Mouse (Mus musculus) bone marrow, adult 2 months (tissue): ENCODE data around the gene Jsrp1. TPM values are rescaled to one million over a fixed set of nuclear protein-coding genes. Genes with fewer than 3 reads are reported as not detected.
"Not testable (repeated sequence)": the region's sequence is repeated elsewhere in the genome, so short reads cannot be mapped to it uniquely, and the experiment has no call there.

Experiments used
- H3K27ac ChIP-seq: fragments of 200-500 bp; 2 replicates; pipeline ENCODE4 v1.5.1; 2012; ENCODE audit warnings: low read depth, mild to moderate bottlenecking, control low read depth, inconsistent platforms, low read length; ENCODE audit not compliant: control insufficient read depth, poor library complexity, insufficient read depth
- H3K4me1 ChIP-seq: fragments of 200-500 bp; 2 replicates; pipeline ENCODE4 v1.6.1; 2011; ENCODE audit warnings: low read length; ENCODE audit not compliant: control insufficient read depth, insufficient read depth
- H3K4me3 ChIP-seq: fragments of 200-500 bp; replicated peaks from 2 replicates; pipeline ENCODE3; 2011; ENCODE audit warnings: mild to moderate bottlenecking, low read depth, low read length, control low read depth; ENCODE audit not compliant: control insufficient read depth
- CTCF ChIP-seq: fragments of 200-500 bp; IDR thresholded peaks from 2 replicates; pipeline ENCODE4 v1.5.1; 2011; ENCODE audit warnings: low read length, control low read depth; ENCODE audit not compliant: control insufficient read depth, insufficient read depth
- POLR2A ChIP-seq: fragments of 200-500 bp; IDR thresholded peaks from 2 replicates; pipeline ENCODE4 v1.6.1; 2011; ENCODE audit warnings: low read depth, mild to moderate bottlenecking, control low read depth, low read length, borderline replicate concordance; ENCODE audit not compliant: control insufficient read depth
- WGBS: fragments of 180-500 bp; shearing (Covaris S2); methylation state at CpG from one replicate; pipeline ENCODE4 v1.1.7; 2018; 5-methylcytosine and 5-hydroxymethylcytosine counted together
- polyA plus RNA-seq: library from polyadenylated mRNA; stranded (reverse); fragments of >200 nt; gene quantifications from 2 replicates; pipeline ENCODE4 v1.2.4, GENCODE M21; 2011; ENCODE audit warnings: low replicate concordance; ENCODE audit not compliant: missing spikeins, insufficient read depth, insufficient read length

The Jsrp1 gene
- polyA plus RNA-seq, 1 experiment = not detected

GRCm38 (mm10) chr10:80841685-80842084, 28.4 kb upstream of the Jsrp1 start:
- no peaks in the 10 kb centered on the region for H3K4me1 ChIP-seq
- 81% methylated on average over 2 of the region's 2 CpGs for WGBS
- no peak overlapping the region for H3K27ac ChIP-seq
- H3K4me3 ChIP-seq = no peak overlapping the region
- TF ChIP-seq CTCF (no peak), POLR2A (no peak)

DNA sequence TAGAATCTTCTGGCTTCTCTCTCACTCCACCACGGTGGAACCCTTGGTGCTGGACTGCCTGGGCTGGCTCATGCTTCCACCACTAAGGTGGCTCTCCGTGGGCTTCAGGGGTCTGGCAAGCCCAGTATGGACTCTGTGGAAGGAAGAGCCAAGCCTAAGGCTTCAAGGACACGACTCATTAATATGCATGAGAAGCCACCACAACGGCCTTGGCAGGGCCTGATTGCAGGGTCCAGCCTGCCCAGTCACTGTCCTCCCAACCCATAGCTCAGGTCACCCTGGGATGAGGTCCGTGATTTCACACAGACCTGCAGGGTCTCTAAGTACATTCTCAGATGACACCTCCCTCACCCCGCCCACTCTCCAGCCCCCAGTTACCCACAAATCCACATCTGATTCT, 26.6 kb upstream of the Jsrp1 start:
- TF ChIP-seq POLR2A (no peak), CTCF (no peak)
- 63% methylated on average over 6 of the region's 6 CpGs for WGBS
- no peak overlapping the region for H3K27ac ChIP-seq
- H3K4me1 ChIP-seq = no peaks in the 10 kb centered on the region
- H3K4me3 ChIP-seq = no peak overlapping the region

- Histone ChIP-seq H3K4me3 (no peak overlapping the region), H3K27ac (no peak overlapping the region), H3K4me1 (no peaks in the 10 kb centered on the region)
- TF ChIP-seq CTCF = no peak
- no peak for TF ChIP-seq POLR2A
- WGBS = 66% methylated on average over 2 of the region's 2 CpGs
These were observed 25.1 kb upstream of the Jsrp1 start for GRCm38 (mm10) chr10:80838346-80838912.

GRCm38 (mm10) chr10:80837827-80838226, 24.5 kb upstream of the Jsrp1 start:
- TF ChIP-seq CTCF = no peak
- no peak for TF ChIP-seq POLR2A
- Histone ChIP-seq H3K4me1 (no peaks in the 10 kb centered on the region), H3K4me3 (no peak overlapping the region), H3K27ac (no peak overlapping the region)
- 74% methylated on average over 2 of the region's 2 CpGs for WGBS

- Histone ChIP-seq H3K4me3 (no peak overlapping the region), H3K4me1 (no peaks in the 10 kb centered on the region), H3K27ac (no peak overlapping the region)
- WGBS = 41% methylated on average over 7 of the region's 7 CpGs
- no peak for TF ChIP-seq POLR2A
These were observed 23.7 kb upstream of the Jsrp1 start for GRCm38 (mm10) chr10:80836949-80837379.

- 71% methylated on average over 30 of the region's 30 CpGs for WGBS
- H3K4me3 ChIP-seq = no peak overlapping the region
- TF ChIP-seq POLR2A = no peak
- no peak for TF ChIP-seq CTCF
- H3K27ac ChIP-seq = no peak overlapping the region
- H3K4me1 ChIP-seq = no peaks in the 10 kb centered on the region; the same call in 1 of the 2 replicates
These were observed 22.3 kb upstream of the Jsrp1 start for GRCm38 (mm10) chr10:80835617-80836016.

DNA sequence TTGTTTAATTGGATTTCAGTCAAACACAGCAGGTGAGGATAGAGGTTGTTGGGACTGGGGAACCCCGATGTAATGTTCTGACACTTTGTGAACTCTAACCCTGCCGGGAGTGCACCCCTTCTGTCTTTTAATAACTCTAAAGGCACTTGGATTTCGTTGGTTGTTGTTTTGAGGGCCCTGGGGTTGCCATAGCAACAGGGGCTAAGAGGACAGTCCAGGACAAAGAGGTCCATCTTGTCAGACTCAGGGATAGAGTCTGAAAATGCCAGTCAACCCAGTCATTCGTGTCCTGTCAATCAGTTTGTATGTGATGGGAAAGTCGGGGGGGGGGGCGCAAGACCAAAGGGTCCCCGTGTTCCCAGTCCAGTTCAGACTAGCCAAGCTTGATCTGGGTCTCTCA, 19.5 kb upstream of the Jsrp1 start:
- no peak overlapping the region for H3K27ac ChIP-seq
- H3K4me1 ChIP-seq = peaks cover 1% of the 10 kb centered on the region
- WGBS = 79% methylated on average over 7 of the region's 7 CpGs
- H3K4me3 ChIP-seq = no peak overlapping the region
- TF ChIP-seq POLR2A = no peak

GRCm38 (mm10) chr10:80831136-80831535, 17.8 kb upstream of the Jsrp1 start:
- peaks cover 3% of the 10 kb centered on the region for H3K4me1 ChIP-seq
- WGBS = 12% methylated on average over 9 of the region's 9 CpGs

GRCm38 (mm10) chr10:80829359-80830278, 16.3 kb upstream of the Jsrp1 start:
- 62% methylated on average over 1 of the region's 1 CpGs for WGBS
- H3K27ac ChIP-seq = no peak overlapping the region
- H3K4me1 ChIP-seq = peaks cover 5% of the 10 kb centered on the region
- TF ChIP-seq CTCF = no peak
- TF ChIP-seq POLR2A = no peak
- no peak overlapping the region for H3K4me3 ChIP-seq

More at GRCm38 (mm10) chr10:80831136-80831535, 17.8 kb upstream of the Jsrp1 start:
- Histone ChIP-seq H3K4me3 (no peak overlapping the region), H3K27ac (no peak overlapping the region)
- TF ChIP-seq POLR2A (no peak), CTCF (no peak)

- H3K4me1 ChIP-seq, H3K4me3 ChIP-seq, H3K27ac ChIP-seq: not testable (repeated sequence)
- WGBS = 76% methylated on average over 9 of the region's 9 CpGs
These were observed 15.3 kb upstream of the Jsrp1 start for GRCm38 (mm10) chr10:80828587-80828986.
